Mouse (Mus musculus): ENCODE results near the gene Flna.
"Not testable (repeated sequence)": the region's sequence is repeated elsewhere in the genome, so short reads cannot be mapped to it uniquely, and the experiment has no call there.

Gene Flna

GRCm38 (mm10) chrX:74245687-74246086 lies 3.9 kb downstream of the Flna start:
- peak; percentile 64 for DNase-seq

GRCm38 (mm10) chrX:74245107-74245506 lies 4.5 kb downstream of the Flna start:
- DNase-seq = no peak

GRCm38 (mm10) chrX:74244614-74245083 lies 5.0 kb downstream of the Flna start:
- DNase-seq = peak; percentile 13

GRCm38 (mm10) chrX:74243807-74244206 lies 5.8 kb downstream of the Flna start:
- no peak for DNase-seq

GRCm38 (mm10) chrX:74243396-74243795 lies 6.2 kb downstream of the Flna start:
- DNase-seq = no peak

GRCm38 (mm10) chrX:74240332-74240731 lies 9.3 kb downstream of the Flna start:
- DNase-seq = no peak

- DNase-seq = no peak
Measured at GRCm38 (mm10) chrX:74233196-74233595, 16.4 kb downstream of the Flna start.

GRCm38 (mm10) chrX:74230038-74230437 lies 19.6 kb downstream of the Flna start:
- DNase-seq = no peak

GRCm38 (mm10) chrX:74220099-74220498 lies 29.5 kb downstream of the Flna start:
- DNase-seq = not testable (repeated sequence)

GRCm38 (mm10) chrX:74219449-74219848 lies 30.2 kb downstream of the Flna start:
- no peak for DNase-seq

- DNase-seq = no peak
Measured at GRCm38 (mm10) chrX:74218496-74218895, 31.1 kb downstream of the Flna start.

- no peak for DNase-seq
Measured at GRCm38 (mm10) chrX:74203556-74203955, 46.1 kb downstream of the Flna start.

- no peak for DNase-seq
Measured at GRCm38 (mm10) chrX:74176959-74177358, 72.7 kb downstream of the Flna start, which contains the start of gene Tktl1. Gene Tktl1 (plus strand): TSS chrX:74177259.
